Mouse (Mus musculus) liver, adult 2 months (tissue): ENCODE results near the gene Inpp5k. TPM values are rescaled to one million over a fixed set of nuclear protein-coding genes. Genes with fewer than 3 reads are reported as not detected.

ENCODE experiments used
- DNase-seq: peaks from one replicate; pipeline ENCODE4 v3.0.0-alpha.2; 2011; ENCODE audit warnings: low read depth, low spot score; ENCODE audit errors: extremely low read depth
- H3K27ac ChIP-seq: fragments of 200-500 bp; replicated peaks from 2 replicates; pipeline ENCODE4 v1.5.1; 2012; ENCODE audit warnings: low read depth, mild to moderate bottlenecking, control low read depth, inconsistent platforms, low read length; ENCODE audit not compliant: insufficient read depth
- H3K27me3 ChIP-seq: fragments of 200-500 bp; 2 replicates; pipeline ENCODE4 v1.6.1; 2012; ENCODE audit warnings: mild to moderate bottlenecking, moderate library complexity, low read length, inconsistent platforms; ENCODE audit not compliant: control insufficient read depth, insufficient read depth
- H3K36me3 ChIP-seq: fragments of 200-500 bp; 2 replicates; pipeline ENCODE4 v1.6.1; 2012; ENCODE audit warnings: low read length, inconsistent platforms; ENCODE audit not compliant: control insufficient read depth, insufficient read depth
- H3K4me1 ChIP-seq: fragments of 200-500 bp; 2 replicates; pipeline ENCODE4 v1.6.1; 2011; ENCODE audit warnings: low read length; ENCODE audit not compliant: control insufficient read depth, insufficient read depth
- H3K4me3 ChIP-seq: fragments of 200-500 bp; 2 replicates; pipeline ENCODE4 v1.5.1; 2011; ENCODE audit warnings: low read depth, mild to moderate bottlenecking, control low read depth, low read length, moderate library complexity; ENCODE audit not compliant: insufficient read depth
- H3K79me2 ChIP-seq: fragments of 200-500 bp; 2 replicates; pipeline ENCODE4 v1.6.1; 2012; ENCODE audit warnings: inconsistent platforms, mild to moderate bottlenecking, low read length, moderate library complexity; ENCODE audit not compliant: control insufficient read depth, insufficient read depth
- H3K9ac ChIP-seq: fragments of 200-500 bp; 2 replicates; pipeline ENCODE4 v1.6.1; 2012; ENCODE audit warnings: low read depth, mild to moderate bottlenecking, control low read depth, inconsistent platforms, low read length
- CTCF ChIP-seq: fragments of 200-500 bp; IDR thresholded peaks from 2 replicates; pipeline ENCODE4 v1.5.1; 2011; ENCODE audit warnings: low read depth, low read length, control low read depth
- POLR2A ChIP-seq: fragments of 200-500 bp; IDR thresholded peaks from 2 replicates; pipeline ENCODE4 v1.6.1; 2011; ENCODE audit warnings: low read length, control low read depth; ENCODE audit not compliant: insufficient read depth; ENCODE audit errors: extremely low read depth
- WGBS: fragments of 180-500 bp; shearing (Covaris S2); methylation state at CpG from one replicate; pipeline ENCODE4 v1.1.7; 2018; 5-methylcytosine and 5-hydroxymethylcytosine counted together
- polyA plus RNA-seq: library from polyadenylated mRNA; depleted of rRNA; stranded (reverse); fragments of >200 nt; gene quantifications from 2 replicates; pipeline ENCODE4 v1.2.3, GENCODE M21; 2012
- total RNA-seq: library from RNA; depleted of rRNA; stranded (reverse); fragments of >200 nt; gene quantifications from 2 replicates; pipeline ENCODE4 v1.2.3, GENCODE M21; 2014

Gene Inpp5k
- total and polyA plus RNA-seq, 2 experiments, result 12.3 to 17.2 TPM

DNA sequence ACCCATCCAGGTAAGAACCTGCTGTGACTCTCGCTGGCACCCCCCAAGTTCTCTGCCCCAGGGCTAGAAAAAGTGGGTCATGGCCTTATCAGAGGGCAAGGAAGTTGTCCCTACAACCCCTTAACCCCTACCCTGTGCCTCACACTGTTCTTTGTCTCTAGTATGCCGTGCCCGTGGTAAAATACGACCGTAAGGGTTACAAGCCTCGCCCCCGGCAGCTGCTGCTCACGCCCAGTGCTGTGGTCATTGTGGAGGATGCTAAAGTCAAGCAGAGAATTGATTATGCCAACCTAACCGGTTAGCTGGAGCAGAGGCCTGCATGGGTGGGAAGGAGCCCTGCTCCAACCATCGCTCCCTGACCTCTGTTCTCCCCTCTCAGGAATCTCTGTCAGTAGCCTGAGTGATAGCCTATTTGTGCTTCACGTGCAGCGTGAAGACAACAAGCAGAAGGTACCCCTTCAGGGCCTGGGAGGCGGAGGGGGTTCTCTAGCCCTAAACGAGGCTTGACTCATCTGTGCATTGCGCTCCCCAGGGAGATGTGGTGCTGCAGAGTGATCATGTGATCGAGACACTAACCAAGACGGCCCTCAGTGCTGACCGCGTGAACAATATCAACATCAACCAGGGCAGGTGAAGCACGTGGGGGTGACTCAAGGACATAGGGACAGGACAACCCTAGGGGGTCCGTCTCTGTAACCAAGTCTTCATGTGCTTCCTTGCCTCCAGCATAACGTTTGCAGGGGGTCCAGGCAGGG, 40.8 kb downstream of the Inpp5k start:
- H3K36me3 ChIP-seq, result peaks cover 13% of the 10 kb centered on the region

DNA sequence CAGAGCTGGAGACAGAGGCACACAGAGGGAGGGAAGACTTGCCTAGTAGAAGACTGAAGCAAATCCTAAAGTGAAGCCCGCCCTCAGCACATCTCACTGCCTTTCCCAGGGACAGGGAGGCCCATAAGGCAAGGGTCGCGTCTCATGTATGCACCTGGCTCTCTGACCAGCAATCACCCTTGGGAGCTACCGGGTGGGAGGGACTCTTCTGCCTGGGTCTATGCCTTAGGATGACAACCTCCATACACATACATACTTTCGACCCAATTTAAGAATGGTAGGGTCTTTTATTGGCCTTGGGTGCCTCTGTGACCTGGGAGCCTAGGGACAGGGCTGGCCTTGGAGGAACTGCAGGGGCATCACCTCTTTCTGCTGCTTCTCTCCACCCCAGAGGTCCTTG, 42.6 kb downstream of the Inpp5k start:
- Histone ChIP-seq H3K79me2 (no peaks in the 10 kb centered on the region), H3K27me3 (no peaks in the 10 kb centered on the region), H3K9ac (no peak overlapping the region), H3K4me1 (no peaks in the 10 kb centered on the region), H3K36me3 (peaks cover 12% of the 10 kb centered on the region), H3K27ac (no peak overlapping the region), H3K4me3 (no peak overlapping the region)
- TF ChIP-seq POLR2A (no peak), CTCF (no peak)
- WGBS, result 94% methylated on average over 5 of the region's 5 CpGs
- no peak for DNase-seq

More for the DNA sequence above, 40.8 kb downstream of the Inpp5k start:
- no peak for DNase-seq
- H3K4me1 ChIP-seq, result no peaks in the 10 kb centered on the region
- TF ChIP-seq CTCF, result no peak
- TF ChIP-seq POLR2A, result no peak
- H3K9ac ChIP-seq, result no peak overlapping the region
- no peaks in the 10 kb centered on the region for H3K27me3 ChIP-seq
- no peak overlapping the region for H3K27ac ChIP-seq
- no peaks in the 10 kb centered on the region for H3K79me2 ChIP-seq
- WGBS, result 91% methylated on average over 22 of the region's 22 CpGs
- no peak overlapping the region for H3K4me3 ChIP-seq

DNA sequence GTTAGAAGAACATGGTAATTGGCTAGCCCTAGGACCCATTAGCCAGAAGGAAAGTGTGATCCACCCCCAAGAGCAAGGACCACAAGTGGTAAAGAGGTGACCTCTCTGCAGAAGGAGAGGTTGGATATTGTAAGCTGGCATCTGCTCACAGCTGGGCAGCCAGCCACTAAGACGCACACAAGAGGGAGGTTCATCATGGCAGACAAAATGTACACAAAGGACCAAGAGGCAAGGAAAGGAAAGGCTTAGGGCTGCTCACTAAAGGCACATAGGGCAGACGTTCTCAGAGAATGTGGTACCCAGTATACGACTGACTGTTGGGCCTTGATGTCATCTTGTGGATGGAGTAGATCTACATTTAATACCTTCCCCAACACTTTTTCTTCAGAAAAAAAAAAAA, 44.1 kb downstream of the Inpp5k start:
- H3K9ac ChIP-seq, result no peak overlapping the region
- H3K27me3 ChIP-seq, result no peaks in the 10 kb centered on the region
- no peak overlapping the region for H3K4me3 ChIP-seq
- TF ChIP-seq POLR2A, result no peak
- no peak for TF ChIP-seq CTCF
- no peak for DNase-seq
- no peak overlapping the region for H3K27ac ChIP-seq
- peaks cover 7% of the 10 kb centered on the region for H3K36me3 ChIP-seq
- no peaks in the 10 kb centered on the region for H3K4me1 ChIP-seq
- peaks cover 7% of the 10 kb centered on the region; the same call in 1 of the 2 replicates for H3K79me2 ChIP-seq
- WGBS, result 87% methylated on average over 3 of the region's 3 CpGs

DNA sequence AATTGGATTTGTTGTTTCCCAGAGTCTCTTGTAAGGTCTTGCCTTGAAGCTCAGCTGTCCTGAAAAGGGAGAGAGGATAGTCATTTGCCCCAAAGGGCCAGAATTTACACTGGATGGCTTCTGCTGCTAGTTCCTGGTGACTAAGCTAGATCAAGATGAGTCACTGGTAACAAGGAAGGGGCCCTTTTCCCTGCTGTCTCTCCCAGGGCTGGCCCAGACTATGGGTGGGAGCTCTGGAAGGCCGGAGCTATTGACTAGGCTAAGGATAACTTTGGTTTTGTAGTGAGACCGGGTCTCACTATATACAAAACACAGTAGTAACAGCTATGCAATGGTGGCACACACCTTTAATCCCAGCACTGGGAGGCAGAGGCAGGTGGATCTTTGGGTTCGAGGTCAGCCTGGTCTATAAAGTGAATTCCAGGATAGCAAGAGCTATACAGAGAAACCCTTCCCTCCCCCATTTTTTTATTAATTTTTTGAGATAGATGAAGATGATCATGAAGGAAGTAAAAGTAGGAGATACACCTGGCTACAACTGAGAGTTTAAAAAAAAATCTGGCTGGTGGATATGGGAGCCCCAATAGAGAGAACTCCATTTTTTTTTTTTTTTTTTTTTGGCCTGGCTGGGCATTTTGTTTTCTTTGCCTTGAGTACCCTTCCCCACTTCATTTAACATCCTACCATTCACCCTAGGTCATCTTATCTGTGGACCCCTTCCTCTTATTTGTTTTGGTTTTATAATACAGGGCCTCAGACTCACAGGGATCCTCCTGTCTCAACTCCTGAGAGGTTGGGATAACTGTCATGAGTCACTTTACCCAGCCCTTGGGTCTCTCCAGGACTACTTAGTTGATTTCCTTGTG, 47.3 kb downstream of the Inpp5k start:
- H3K27ac ChIP-seq, result no peak overlapping the region; the same call in 1 of the 2 replicates
- H3K4me3 ChIP-seq, result no peak overlapping the region
- no peaks in the 10 kb centered on the region for H3K27me3 ChIP-seq
- H3K36me3 ChIP-seq, result peaks cover 4% of the 10 kb centered on the region; the same call in 1 of the 2 replicates
- WGBS, result 90% methylated on average over 3 of the region's 3 CpGs
- 0 out of 2 replicates have a peak overlapping the region, but pooled peaks have one; percentile 38 for H3K9ac ChIP-seq
- TF ChIP-seq POLR2A (no peak), CTCF (no peak)
- DNase-seq, result no peak
- peaks cover 21% of the 10 kb centered on the region; the same call in 1 of the 2 replicates for H3K79me2 ChIP-seq
- peaks cover 8% of the 10 kb centered on the region; the same call in 1 of the 2 replicates for H3K4me1 ChIP-seq

DNA sequence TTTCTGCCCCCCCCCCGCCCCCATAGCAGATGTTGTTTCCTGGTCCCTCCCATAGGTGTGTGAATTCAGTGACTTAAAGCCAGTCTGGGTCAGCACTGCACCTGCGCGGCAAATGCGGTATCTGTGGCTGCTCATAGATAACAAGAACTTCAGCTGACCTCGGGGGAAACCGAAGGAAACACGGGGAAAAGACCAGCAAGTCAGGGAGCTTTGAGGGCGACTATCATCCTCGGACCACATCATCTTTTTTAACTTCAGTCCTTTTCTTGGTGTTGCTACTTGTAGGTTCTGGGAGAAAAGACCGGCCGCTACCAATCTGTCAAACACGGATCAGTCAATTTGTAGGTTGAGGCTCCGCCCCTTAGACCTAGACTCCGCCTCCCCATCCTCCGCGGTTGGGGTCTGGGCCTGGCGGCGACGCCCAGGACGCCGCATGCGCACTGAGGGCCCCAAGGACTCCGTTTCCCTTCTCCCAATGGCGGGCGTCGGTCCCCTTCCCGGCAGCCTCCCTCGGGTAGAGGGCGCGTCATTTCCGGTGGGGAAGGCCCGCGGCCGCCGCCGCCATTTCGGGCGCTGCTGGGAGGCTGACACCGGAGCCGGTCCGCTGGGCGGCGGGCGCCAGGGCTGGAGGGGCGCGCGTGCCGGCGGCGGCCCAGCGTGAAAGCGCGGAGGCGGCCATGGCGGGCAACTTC, 48.1 kb downstream of the Inpp5k start, which contains the start of gene Crk:
Gene Crk, plus strand, starts transcription at position 513 of the 692 bp plus-strand sequence.
- H3K4me1 ChIP-seq, result peaks cover 8% of the 10 kb centered on the region; the same call in 1 of the 2 replicates
- DNase-seq, result peak; percentile 88
- TF ChIP-seq CTCF, result no peak
- peak; percentile 79 for TF ChIP-seq POLR2A
- H3K27me3 ChIP-seq, result no peaks in the 10 kb centered on the region
- H3K27ac ChIP-seq, result peak within 1 kb of the TSS; percentile 86
- H3K79me2 ChIP-seq, result peaks cover 26% of the 10 kb centered on the region; the same call in 1 of the 2 replicates
- H3K4me3 ChIP-seq, result peak within 1 kb of the TSS; percentile 98
- under 1% methylated on average over 55 of the region's 55 CpGs for WGBS
- peaks cover 5% of the 10 kb centered on the region; the same call in 1 of the 2 replicates for H3K36me3 ChIP-seq
- H3K9ac ChIP-seq, result peak within 1 kb of the TSS; percentile 97
